7 mouse cellular contexts compared by ENCODE assay signal in genomic region chr11:30209495-30209894, GRCm38 (mm10). TPM values are rescaled to one million over a fixed set of nuclear protein-coding genes. Genes with fewer than 3 reads are reported as not detected.
DNase-seq lines count a peak whose midpoint lies in the region; ATAC-seq lines count a peak whose summit lies in the region.

No protein-coding gene starts in this region.

- no peak overlapping the region for H3K27ac ChIP-seq in liver, embryonic 16.5 days (ENCODE audit: low read length)
- peak overlapping the region; percentile 48; the same call in 1 of the 2 replicates for H3K27ac ChIP-seq in brown adipose tissue, adult 24 weeks (replicated peaks; ENCODE audit: low read depth, low read length)

- H3K4me2 ChIP-seq in liver, embryonic 16.5 days (ENCODE audit: low read depth, low read length), result no peak overlapping the region

- H3K27me3 ChIP-seq in liver, embryonic 16.5 days (ENCODE audit: control insufficient read depth, insufficient read depth, low read depth, low read length), result no peaks in the 10 kb centered on the region

- WGBS in liver, embryonic 16.5 days (ENCODE audit: insufficient replicate concordance), result 61% methylated on average over 4 of the region's 4 CpGs

- peak; percentile 42; the same call in 1 of the 2 replicates for ATAC-seq in liver, embryonic 16.5 days (ENCODE audit: low read depth)

- H3K4me1 ChIP-seq in liver, embryonic 16.5 days (ENCODE audit: control insufficient read depth, low read depth, low read length), result no peaks in the 10 kb centered on the region; the same call in 1 of the 2 replicates
- peaks cover 34% of the 10 kb centered on the region for H3K4me1 ChIP-seq in brown adipose tissue, adult 24 weeks (ENCODE audit: control insufficient read depth, insufficient read depth, insufficient read length, low read length)

- no peaks in the 10 kb centered on the region for H3K36me3 ChIP-seq in liver, embryonic 16.5 days (ENCODE audit: control insufficient read depth, insufficient read depth)

- no peak overlapping the region for H3K9ac ChIP-seq in liver, embryonic 16.5 days (ENCODE audit: low read depth, low read length)

- no peak overlapping the region for H3K4me3 ChIP-seq in liver, embryonic 16.5 days (ENCODE audit: low read depth, low read length)
- H3K4me3 ChIP-seq in brown adipose tissue, adult 24 weeks (ENCODE audit: insufficient read depth, low read depth, low read length), result no peak overlapping the region

- H3K9me3 ChIP-seq in liver, embryonic 16.5 days (replicated peaks; ENCODE audit: control insufficient read depth, low read length), result no peaks in the 10 kb centered on the region

- no peak for DNase-seq in liver
- peak; percentile 85 for DNase-seq in kidney, adult 11 months
- DNase-seq in ovary, postnatal 14 days (ENCODE audit: low spot score), result peak; percentile 12
- DNase-seq in layer of hippocampus, adult 18-20 months (ENCODE audit: low spot score in 2 of 2), result no peak
- DNase-seq in frontal cortex, postnatal 25 days (ENCODE audit: low spot score in 2 of 2), result no peak

RNA-seq across cellular contexts. Expression of gene Sptbn1, which starts 58.5 kb away (rescaled TPM):
- 16.9 and 18.6 TPM in 2 replicates for polyA plus RNA-seq in liver, embryonic 16.5 days (2015; fragmentation: Nextera tagmentation; extraction: Ambion mirVana)
- polyA plus RNA-seq in brown adipose tissue, adult 24 weeks (2012; ENCODE audit: insufficient read depth, insufficient read length, missing spikeins), result 199 and 225 TPM in 2 replicates
- total RNA-seq in layer of hippocampus, adult 18-20 months (2021), result 100 to 1,000 TPM; 537 TPM

Comparison
In these comparisons a context has a peak if more than half of its experiments do, and no peak if none do; other contexts are left out.
1. DNase-seq: peak in kidney, adult 11 months (single experiment) and ovary, postnatal 14 days (single experiment); none in liver (single experiment), layer of hippocampus, adult 18-20 months (0 of 2) and frontal cortex, postnatal 25 days (0 of 2).
2. RNA of gene Sptbn1, which starts 58.5 kb away (polyA plus RNA-seq): 199 to 225 TPM in brown adipose tissue, adult 24 weeks; 16.9 to 18.6 TPM in liver, embryonic 16.5 days; every median in the first group is over 10 times any median in the second.